Mouse (Mus musculus): ENCODE measurements around the gene Abhd16a. TPM values are rescaled to one million over a fixed set of nuclear protein-coding genes. Genes with fewer than 3 reads are reported as not detected.

Abhd16a gene
- total RNA-seq, 2 experiments from 2014 or later, result 47.9 to 57.5 TPM

GRCm38 (mm10) chr17:35080710-35081109, 8.4 kb upstream of the Abhd16a start:
- no peak for DNase-seq (ENCODE audit: low spot score)
- intact Hi-C loops (cut with DNase I), result no loop called here

- DNase-seq (ENCODE audit: low spot score), result no peak
- intact Hi-C loops (cut with DNase I), result no loop called here
These were observed 6.1 kb upstream of the Abhd16a start for GRCm38 (mm10) chr17:35082841-35083576.

- intact Hi-C loops (cut with DNase I), result no loop called here
- DNase-seq (ENCODE audit: low spot score), result no peak
These were observed 5.0 kb upstream of the Abhd16a start for GRCm38 (mm10) chr17:35083929-35084497.

GRCm38 (mm10) chr17:35085208-35085865, 3.7 kb upstream of the Abhd16a start, which contains the start of gene Ly6g6f:
Gene Ly6g6f, minus strand, starts transcription at chr17:35085610.
- intact Hi-C loops (cut with DNase I), result no loop called here
- no peak for DNase-seq (ENCODE audit: low spot score)

GRCm38 (mm10) chr17:35088151-35088550, 912 bp upstream of the Abhd16a start:
- DNase-seq (ENCODE audit: low spot score), result no peak
- intact Hi-C loops (cut with DNase I), result no loop called here

- intact Hi-C loops (cut with DNase I), result no loop called here
These were observed 1.3 kb downstream of the Abhd16a start for GRCm38 (mm10) chr17:35090166-35090932.

GRCm38 (mm10) chr17:35092403-35093198, 3.5 kb downstream of the Abhd16a start:
- intact Hi-C loops (cut with DNase I), result no loop called here
- no peak for DNase-seq (ENCODE audit: low spot score)

More at GRCm38 (mm10) chr17:35090166-35090932, 1.3 kb downstream of the Abhd16a start:
- DNase-seq (ENCODE audit: low spot score), result no peak

- no peak for DNase-seq (ENCODE audit: low spot score)
- intact Hi-C loops (cut with DNase I), result no loop called here
These were observed 5.7 kb downstream of the Abhd16a start for GRCm38 (mm10) chr17:35094475-35095365.

- intact Hi-C loops (cut with DNase I), result no loop called here
These were observed 7.5 kb downstream of the Abhd16a start for GRCm38 (mm10) chr17:35096597-35096996.

GRCm38 (mm10) chr17:35097164-35097655, 8.1 kb downstream of the Abhd16a start:
- intact Hi-C loops (cut with DNase I), result no loop called here
- DNase-seq (ENCODE audit: low spot score), result no peak

More at GRCm38 (mm10) chr17:35096597-35096996, 7.5 kb downstream of the Abhd16a start:
- no peak for DNase-seq (ENCODE audit: low spot score)

GRCm38 (mm10) chr17:35100196-35100765, 11.2 kb downstream of the Abhd16a start:
- intact Hi-C loops (cut with DNase I), result no loop called here
- DNase-seq (ENCODE audit: low spot score), result no peak

- no peak for DNase-seq (ENCODE audit: low spot score)
- intact Hi-C loops (cut with DNase I), result no loop called here
These were observed 12.1 kb downstream of the Abhd16a start for GRCm38 (mm10) chr17:35101161-35101560.

GRCm38 (mm10) chr17:35102299-35102698, 13.2 kb downstream of the Abhd16a start:
- intact Hi-C loops (cut with DNase I), result no loop called here
- DNase-seq (ENCODE audit: low spot score), result no peak

- DNase-seq (ENCODE audit: low spot score), result no peak
- intact Hi-C loops (cut with DNase I), result no loop called here
These were observed 14.2 kb downstream of the Abhd16a start for GRCm38 (mm10) chr17:35103221-35103690.

- DNase-seq (ENCODE audit: low spot score), result no peak
- intact Hi-C loops (cut with DNase I), result no loop called here
These were observed 15.0 kb downstream of the Abhd16a start for GRCm38 (mm10) chr17:35104079-35104478.

- intact Hi-C loops (cut with DNase I), result no loop called here
- DNase-seq (ENCODE audit: low spot score), result no peak
These were observed 15.7 kb downstream of the Abhd16a start for GRCm38 (mm10) chr17:35104754-35105153.

GRCm38 (mm10) chr17:35105740-35106389, 16.8 kb downstream of the Abhd16a start:
- intact Hi-C loops (cut with DNase I), result loop anchor here (1.0 kb wide), 1 partner anchor 85 kb away; no protein-coding TSS in a partner anchor
- no peak for DNase-seq (ENCODE audit: low spot score)

Measured in heart, postnatal 25 days (tissue).